Mouse (Mus musculus): ENCODE measurements around the gene S1pr4.

- TF ChIP-seq CTCF (IDR thresholded peaks at IDR 0.05; ENCODE audit: control insufficient read depth, insufficient read depth, insufficient replicate concordance, low read depth, low read length) (no peak), POLR2A (IDR thresholded peaks at IDR 0.05; ENCODE audit: control insufficient read depth, low read depth, low read length) (no peak)
Measured at GRCm38 (mm10) chr10:81464405-81465264, 35.3 kb downstream of the S1pr4 start.
